23 mouse cellular contexts compared by ENCODE assay signal in the genomic region with DNA sequence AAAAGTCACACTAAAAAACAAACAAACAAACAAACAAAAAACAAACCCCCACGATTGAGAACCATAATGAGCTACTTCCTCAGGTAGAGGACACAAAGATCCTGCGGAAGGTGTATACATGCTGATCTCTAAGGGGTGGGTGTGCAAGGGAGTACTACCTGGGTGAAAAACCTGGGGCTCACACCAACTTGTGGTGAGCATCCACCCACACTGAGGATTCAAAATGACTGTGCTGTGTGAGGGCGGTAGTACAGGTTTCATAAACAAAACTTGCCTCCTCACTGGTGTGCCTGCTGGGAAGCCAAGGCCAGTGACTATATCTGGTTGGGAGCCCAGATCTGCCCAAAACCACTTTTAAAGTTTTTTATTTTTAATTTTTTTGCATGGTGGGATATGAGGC.
"Had no signal": no experiment of that assay in that cellular context is flagged by ENCODE, and none has a peak within 500 bp of the region (broad histone marks: within the 10 kb centered on the region; RNA-seq: fewer than 3 reads in every experiment).

No protein-coding gene starts in this region.

- DNase-seq: gastrocnemius, postnatal 25 days; heart, adult 18-20 months; heart, postnatal 10 days; heart, postnatal 4 days; kidney, adult 11 months; kidney, adult 9 months; kidney, postnatal 14 days; layer of hippocampus, adult 9-11 months; layer of hippocampus, postnatal 36 days; left cerebral cortex, postnatal 4 days had no signal

- ATAC-seq: hindbrain, postnatal 0 days; intestine, embryonic 16.5 days; liver, embryonic 12.5 days had no signal

- H3K4me3 ChIP-seq: heart, embryonic 10.5 days; heart, embryonic 12.5 days; hindbrain, embryonic 10.5 days; hindbrain, embryonic 12.5 days; kidney, embryonic 15.5 days; limb, embryonic 13.5 days; limb, embryonic 15.5 days; liver, embryonic 12.5 days had no signal

- H3K4me2 ChIP-seq: heart, embryonic 12.5 days; hindbrain, embryonic 12.5 days; hindbrain, embryonic 14.5 days; kidney, embryonic 15.5 days; limb, embryonic 13.5 days; limb, embryonic 15.5 days; liver, embryonic 12.5 days had no signal

- H3K9ac ChIP-seq: heart, embryonic 12.5 days; hindbrain, embryonic 12.5 days; hindbrain, embryonic 14.5 days; kidney, embryonic 15.5 days; limb, embryonic 13.5 days; limb, embryonic 15.5 days; liver, embryonic 12.5 days; liver, embryonic 14.5 days had no signal

- H3K36me3 ChIP-seq: heart, embryonic 10.5 days; heart, embryonic 12.5 days; hindbrain, embryonic 10.5 days; hindbrain, embryonic 12.5 days; kidney, embryonic 15.5 days; limb, embryonic 13.5 days; limb, embryonic 15.5 days; liver, embryonic 12.5 days had no signal

- H3K27ac ChIP-seq: heart, embryonic 10.5 days; hindbrain, embryonic 10.5 days; hindbrain, embryonic 12.5 days; hindbrain, embryonic 14.5 days; hindbrain, postnatal 0 days; kidney, embryonic 15.5 days; kidney, postnatal 0 days; limb, embryonic 13.5 days; limb, embryonic 15.5 days; liver, embryonic 12.5 days; liver, embryonic 14.5 days had no signal

- H3K27me3 ChIP-seq: heart, embryonic 12.5 days; hindbrain, embryonic 12.5 days; kidney, embryonic 15.5 days; limb, embryonic 13.5 days; limb, embryonic 15.5 days; liver, embryonic 12.5 days had no signal

- H3K4me1 ChIP-seq: heart, embryonic 10.5 days; heart, embryonic 12.5 days; hindbrain, embryonic 10.5 days; hindbrain, embryonic 12.5 days; kidney, embryonic 15.5 days; limb, embryonic 13.5 days; limb, embryonic 15.5 days; liver, embryonic 12.5 days had no signal

- H3K9me3 ChIP-seq: heart, embryonic 10.5 days; heart, embryonic 12.5 days; hindbrain, embryonic 10.5 days; hindbrain, embryonic 12.5 days; kidney, embryonic 15.5 days; limb, embryonic 13.5 days; limb, embryonic 15.5 days; liver, embryonic 12.5 days had no signal
